20 mouse cellular contexts compared by ENCODE assay signal in the genomic region with DNA sequence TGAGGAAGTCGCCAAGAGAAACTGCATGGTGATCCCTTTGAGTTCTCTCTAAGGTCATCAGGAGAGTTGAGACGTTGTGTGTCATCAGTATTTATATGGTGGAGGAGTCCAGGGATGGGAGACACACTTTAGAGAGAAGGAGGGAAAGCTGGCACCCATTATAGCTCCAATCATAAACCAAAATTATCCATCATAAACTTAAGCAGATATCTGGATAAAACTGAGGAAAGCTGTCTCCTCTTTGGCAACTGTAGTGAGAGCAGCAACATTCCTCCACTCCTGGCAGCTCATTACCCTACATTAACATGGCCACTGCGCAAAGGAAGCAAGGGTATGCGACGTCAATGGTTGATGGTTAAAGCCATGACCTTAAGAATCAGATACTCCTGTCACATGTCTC.
A peak's percentile ranks its signal among the peaks of the same experiment; 100 is the strongest.
DNase-seq lines count a peak whose midpoint lies in the region; ATAC-seq and TF ChIP-seq lines count a peak whose summit lies in the region.
"Had no signal": no experiment of that assay in that cellular context is flagged by ENCODE, and none has a peak within 500 bp of the region (broad histone marks: within the 10 kb centered on the region; RNA-seq: fewer than 3 reads in every experiment).

No protein-coding gene starts in this region.

- TF ChIP-seq CTCF in kidney, postnatal 0 days (IDR thresholded peaks at IDR 0.05; ENCODE audit: low read depth) = no peak
- no peak for TF ChIP-seq CTCF in lung, postnatal 0 days (IDR thresholded peaks at IDR 0.05)

- H3K4me2 ChIP-seq in kidney, postnatal 0 days (ENCODE audit: low read length) = no peak overlapping the region
- H3K4me2 ChIP-seq in embryonic facial prominence, embryonic 15.5 days (replicated peaks) = no peak overlapping the region
- no peak overlapping the region for H3K4me2 ChIP-seq in lung, postnatal 0 days (replicated peaks; ENCODE audit: low read depth, low read length)
- H3K4me2 ChIP-seq: forebrain, embryonic 15.5 days; heart, embryonic 12.5 days; hindbrain, embryonic 15.5 days had no signal

- no peak overlapping the region for H3K4me3 ChIP-seq in kidney, postnatal 0 days (replicated peaks; ENCODE audit: low read depth, low read length)
- H3K4me3 ChIP-seq in embryonic facial prominence, embryonic 15.5 days (replicated peaks) = no peak overlapping the region
- no peak overlapping the region for H3K4me3 ChIP-seq in lung, postnatal 0 days (ENCODE audit: low read depth, low read length)
- H3K4me3 ChIP-seq: forebrain, embryonic 15.5 days; heart, adult 2 months; heart, embryonic 12.5 days; hindbrain, embryonic 15.5 days had no signal

- WGBS in kidney, postnatal 0 days = 67% methylated on average over 5 of the region's 5 CpGs
- 74% methylated on average over 5 of the region's 5 CpGs for WGBS in embryonic facial prominence, embryonic 15.5 days
- 48% methylated on average over 5 of the region's 5 CpGs for WGBS in lung, postnatal 0 days

- no peak for ATAC-seq in kidney, postnatal 0 days (replicated peaks; ENCODE audit: low FRiP score, low read depth)
- 0 out of 2 replicates have a peak, but pooled peaks have one; percentile 15 for ATAC-seq in embryonic facial prominence, embryonic 15.5 days (ENCODE audit: insufficient number of reproducible peaks, low FRiP score, low TSS enrichment, low read depth)
- ATAC-seq in lung, postnatal 0 days = peak; percentile 76
- ATAC-seq: activated CD4-positive, CD25-positive, alpha-beta regulatory T cell, adult 4 months; forebrain, embryonic 15.5 days; Patski had no signal

- no peaks in the 10 kb centered on the region for H3K9me3 ChIP-seq in kidney, postnatal 0 days (replicated peaks; ENCODE audit: low read length)
- no peaks in the 10 kb centered on the region for H3K9me3 ChIP-seq in embryonic facial prominence, embryonic 15.5 days (replicated peaks)
- no peaks in the 10 kb centered on the region for H3K9me3 ChIP-seq in lung, postnatal 0 days (ENCODE audit: low read length)
- H3K9me3 ChIP-seq: forebrain, embryonic 15.5 days; heart, embryonic 12.5 days; hindbrain, embryonic 15.5 days had no signal

- no peak overlapping the region for H3K9ac ChIP-seq in kidney, postnatal 0 days (ENCODE audit: low read depth, low read length)
- H3K9ac ChIP-seq in embryonic facial prominence, embryonic 15.5 days = no peak overlapping the region
- no peak overlapping the region for H3K9ac ChIP-seq in lung, postnatal 0 days (replicated peaks; ENCODE audit: low read depth)
- H3K9ac ChIP-seq: forebrain, embryonic 15.5 days; heart, embryonic 12.5 days; hindbrain, embryonic 15.5 days had no signal

- DNase-seq in kidney, postnatal 0 days (ENCODE audit: low spot score) = peak; percentile 1
- no peak for DNase-seq in kidney, adult 18-20 months
- peak; percentile 79 for DNase-seq in lung, postnatal 0 days (ENCODE audit: low spot score)
- DNase-seq in lung, postnatal 4 days = peak; percentile 28 to 59
- DNase-seq in spleen, postnatal 4 days (ENCODE audit: low spot score in 2 of 2) = no peak
- DNase-seq in ovary, postnatal 36 days (ENCODE audit: low spot score) = no peak
- DNase-seq: adrenal gland, adult 2 months; adrenal gland, postnatal 25 days; cerebellum, adult 18-20 months; cerebellum, adult 9-11 months; cerebellum, postnatal 36 days; gastrocnemius, postnatal 10 days had no signal

- TF ChIP-seq EP300 in lung, postnatal 0 days (IDR thresholded peaks at IDR 0.05) = no peak; the same call in 1 of the 2 replicates

- no peaks in the 10 kb centered on the region for H3K36me3 ChIP-seq in kidney, postnatal 0 days (ENCODE audit: insufficient read depth, low read length)
- no peaks in the 10 kb centered on the region for H3K36me3 ChIP-seq in embryonic facial prominence, embryonic 15.5 days
- no peaks in the 10 kb centered on the region for H3K36me3 ChIP-seq in lung, postnatal 0 days (ENCODE audit: insufficient read depth, low read length)
- H3K36me3 ChIP-seq: forebrain, embryonic 15.5 days; heart, embryonic 12.5 days; hindbrain, embryonic 15.5 days had no signal

- no peak overlapping the region for H3K27ac ChIP-seq in kidney, postnatal 0 days
- H3K27ac ChIP-seq in embryonic facial prominence, embryonic 15.5 days (replicated peaks) = no peak overlapping the region
- peak overlapping the region; percentile 54; the same call in 1 of the 2 replicates for H3K27ac ChIP-seq in lung, postnatal 0 days (ENCODE audit: low read length)
- H3K27ac ChIP-seq: forebrain, embryonic 15.5 days; hindbrain, embryonic 15.5 days had no signal

- H3K4me1 ChIP-seq in kidney, postnatal 0 days (replicated peaks; ENCODE audit: insufficient read depth, low read length) = no peaks in the 10 kb centered on the region
- H3K4me1 ChIP-seq in embryonic facial prominence, embryonic 15.5 days = no peaks in the 10 kb centered on the region
- no peaks in the 10 kb centered on the region for H3K4me1 ChIP-seq in lung, postnatal 0 days (ENCODE audit: insufficient read depth, low read depth, low read length)
- H3K4me1 ChIP-seq: forebrain, embryonic 15.5 days; heart, embryonic 12.5 days; hindbrain, embryonic 15.5 days had no signal

- H3K27me3 ChIP-seq in kidney, postnatal 0 days (ENCODE audit: insufficient read depth, low read length) = no peaks in the 10 kb centered on the region
- no peaks in the 10 kb centered on the region for H3K27me3 ChIP-seq in embryonic facial prominence, embryonic 15.5 days
- no peaks in the 10 kb centered on the region for H3K27me3 ChIP-seq in lung, postnatal 0 days (replicated peaks; ENCODE audit: insufficient read depth, low read length)
- H3K27me3 ChIP-seq: CH12.LX; forebrain, embryonic 15.5 days; heart, embryonic 12.5 days; hindbrain, embryonic 15.5 days had no signal

Comparison
In these comparisons a context has a peak if more than half of its experiments do, and no peak if none do; other contexts are left out.
1. DNase-seq: peak in kidney, postnatal 0 days (single experiment), lung, postnatal 0 days (single experiment) and lung, postnatal 4 days (2 of 2); none in kidney, adult 18-20 months (single experiment), spleen, postnatal 4 days (0 of 2) and ovary, postnatal 36 days (single experiment).